Mouse (Mus musculus): ENCODE results near the gene Sgpp1. TPM values are rescaled to one million over a fixed set of nuclear protein-coding genes. Genes with fewer than 3 reads are reported as not detected.

Sgpp1 gene
- polyA plus RNA-seq (2014; fragmentation: Illumina TruSeq; extraction: RNeasy Lipid Tissue Mini Kit (QIAGEN cat#74804); ENCODE audit: low read depth, low replicate concordance), result 620 TPM

DNA sequence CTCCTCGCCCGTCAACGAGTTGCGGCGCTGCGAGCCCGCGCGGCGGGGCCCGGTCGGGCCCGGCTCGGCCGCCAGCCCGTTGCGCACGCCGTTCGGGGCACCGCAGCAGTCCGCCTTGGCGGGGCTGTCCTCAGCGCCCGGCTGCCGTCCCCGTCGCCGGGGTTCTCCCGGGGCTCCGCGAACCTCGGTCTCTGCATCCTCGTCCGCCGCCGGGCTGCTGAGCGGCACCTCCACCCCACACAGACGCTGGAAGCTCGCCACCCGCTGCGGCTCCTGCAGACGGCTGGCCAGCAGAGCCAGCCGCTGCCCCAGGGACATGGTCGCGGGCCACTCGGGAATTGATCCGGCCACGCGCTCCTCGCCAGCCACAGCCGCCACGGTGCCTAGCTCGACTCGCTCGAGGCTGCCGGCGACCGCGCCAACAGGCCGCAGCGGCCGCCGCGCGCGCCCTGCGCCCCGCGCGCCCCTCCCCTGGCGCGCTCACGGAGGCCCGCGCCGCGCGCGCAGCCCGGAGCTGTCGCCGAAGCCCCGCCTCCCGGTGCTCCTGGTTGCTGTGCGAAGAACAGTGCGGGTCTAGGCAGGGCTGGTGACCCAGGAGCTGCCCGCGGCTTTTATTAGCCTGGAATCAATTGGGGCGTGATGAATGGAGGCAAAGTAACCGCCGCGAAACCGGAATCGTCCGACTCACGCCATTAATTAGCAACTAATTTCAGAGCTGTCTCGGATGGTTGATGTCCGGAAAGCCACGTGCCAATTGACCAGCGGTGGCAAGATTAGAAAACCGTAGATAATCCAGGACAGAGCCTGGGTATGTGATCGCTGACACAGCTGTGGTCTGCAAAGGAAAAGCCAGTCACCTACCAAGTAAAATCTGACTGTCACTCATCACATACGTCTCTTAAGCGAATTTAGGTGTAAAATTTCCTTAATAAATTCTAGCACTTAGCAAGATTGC, at the start of gene Sgpp1:
Sgpp1 (minus strand) TSS at position 484 of the 955 bp plus-strand sequence.

DNA sequence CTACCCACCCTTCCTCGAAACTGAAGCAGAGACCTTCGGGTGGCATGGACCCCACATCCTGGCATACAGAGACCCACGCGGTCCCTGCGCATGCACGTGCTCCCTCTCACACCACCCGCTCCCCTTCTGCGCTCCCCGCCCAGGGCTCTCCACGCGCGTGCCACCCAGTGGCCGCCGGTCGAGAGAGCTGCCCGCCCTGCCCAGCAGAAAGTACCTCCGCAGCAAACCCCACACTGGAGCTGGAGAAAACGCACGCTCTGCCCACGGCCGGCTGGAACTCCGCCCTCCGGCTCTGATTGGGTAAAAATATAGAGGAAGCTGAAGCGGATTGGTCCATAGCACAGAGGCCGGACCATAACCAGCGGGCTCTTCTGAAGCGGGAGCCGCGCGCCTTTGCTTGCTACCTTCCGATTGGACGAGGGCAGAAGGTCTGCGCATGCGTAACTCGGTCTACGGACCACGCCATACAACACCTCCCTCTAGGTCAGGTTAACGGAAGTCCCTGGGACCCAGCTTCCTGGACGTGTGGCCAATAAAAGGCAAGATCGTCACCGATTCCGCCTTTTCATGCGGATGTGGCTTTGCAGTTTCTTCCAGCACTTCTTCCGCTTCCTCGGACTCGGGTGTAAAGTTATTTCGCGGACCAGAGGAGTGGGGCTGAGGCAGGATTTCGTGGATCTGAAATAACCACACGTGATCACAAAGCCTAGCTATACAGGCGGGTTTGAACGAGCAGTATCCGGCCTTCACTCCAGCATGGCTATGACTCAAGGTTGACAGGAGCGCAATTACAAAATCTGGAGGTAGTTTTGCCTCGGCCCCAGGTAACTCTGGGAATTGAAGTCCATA, 66.0 kb downstream of the Sgpp1 start, which contains the start of gene Wdr89:
Wdr89 (minus strand) TSS at position 280 of the 849 bp plus-strand sequence.

Other genes with a start within 250 kb of the Sgpp1 start
- 115 TPM for gene Ppp2r5e, start 139.5 kb downstream of the Sgpp1 start, polyA plus RNA-seq (2014; fragmentation: Illumina TruSeq; extraction: RNeasy Lipid Tissue Mini Kit (QIAGEN cat#74804); ENCODE audit: low read depth, low replicate concordance)
- 7.8 TPM for gene Wdr89, start 66.2 kb downstream of the Sgpp1 start, polyA plus RNA-seq (2014; fragmentation: Illumina TruSeq; extraction: RNeasy Lipid Tissue Mini Kit (QIAGEN cat#74804); ENCODE audit: low read depth, low replicate concordance)
- gene Syne2, start 82.4 kb upstream of the Sgpp1 start, polyA plus RNA-seq (2014; fragmentation: Illumina TruSeq; extraction: RNeasy Lipid Tissue Mini Kit (QIAGEN cat#74804); ENCODE audit: low read depth, low replicate concordance), result 20.7 TPM

Data from adrenal gland, adult 10 weeks (tissue).